Mouse (Mus musculus): ENCODE measurements around the gene Fam234a.

DNA sequence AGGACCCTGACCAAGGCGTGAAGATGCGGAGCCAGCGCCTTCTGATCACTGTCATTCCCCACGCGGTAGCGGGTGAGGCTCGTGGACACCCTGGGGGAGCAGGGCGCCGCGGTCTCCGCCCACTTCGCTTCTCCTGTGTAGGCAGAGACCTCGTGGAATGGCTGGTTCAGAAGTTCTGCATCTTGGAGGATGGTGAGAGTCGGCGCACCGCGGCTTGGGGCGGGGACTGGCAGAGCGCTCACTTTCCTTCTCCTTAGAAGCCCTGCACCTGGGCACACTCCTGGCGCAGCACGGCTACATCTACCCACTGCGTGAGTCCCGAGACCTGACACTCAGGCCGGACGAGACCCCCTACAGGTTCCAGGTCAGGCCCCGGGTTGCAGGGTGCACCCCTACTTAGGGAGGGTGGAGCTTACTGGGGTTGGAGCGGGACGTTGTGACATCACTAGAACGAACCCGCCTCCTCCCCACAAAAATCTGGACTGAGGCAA, 40.7 kb downstream of the Fam234a start:
- TF ChIP-seq CTCF (IDR thresholded peaks at IDR 0.05; ENCODE audit: insufficient read depth, low read depth, low read length): no peak
- no peak for TF ChIP-seq POLR2A (IDR thresholded peaks at IDR 0.05; ENCODE audit: insufficient read depth, low read depth, low read length)

Data from olfactory bulb, adult 2 months (tissue).